Mouse (Mus musculus): ENCODE results near the gene Rbm24. TPM values are rescaled to one million over a fixed set of nuclear protein-coding genes. Genes with fewer than 3 reads are reported as not detected.
A peak's percentile ranks its signal among the peaks of the same experiment; 100 is the strongest.

Rbm24 gene
- total RNA-seq (2021) = 10 to 100 TPM; 25.0 to 33.0 TPM
- long read RNA-seq, experiment 1, transcript Rbm24-201 (4 exons, 3,086 nt) = major isoform, 29 of 37 reads
- long read RNA-seq, experiment 1, partial matches to known transcripts = 0 of 37 reads
- long read RNA-seq, experiment 1, other reads (novel, unspliced or antisense) = 6 of 37 reads
- long read RNA-seq, experiment 2, transcript Rbm24-201 (4 exons, 3,086 nt) = major isoform, 16 of 25 reads
- long read RNA-seq, experiment 2, partial matches to known transcripts = 0 of 25 reads
- long read RNA-seq, experiment 2, other reads (novel, unspliced or antisense) = 7 of 25 reads

DNA sequence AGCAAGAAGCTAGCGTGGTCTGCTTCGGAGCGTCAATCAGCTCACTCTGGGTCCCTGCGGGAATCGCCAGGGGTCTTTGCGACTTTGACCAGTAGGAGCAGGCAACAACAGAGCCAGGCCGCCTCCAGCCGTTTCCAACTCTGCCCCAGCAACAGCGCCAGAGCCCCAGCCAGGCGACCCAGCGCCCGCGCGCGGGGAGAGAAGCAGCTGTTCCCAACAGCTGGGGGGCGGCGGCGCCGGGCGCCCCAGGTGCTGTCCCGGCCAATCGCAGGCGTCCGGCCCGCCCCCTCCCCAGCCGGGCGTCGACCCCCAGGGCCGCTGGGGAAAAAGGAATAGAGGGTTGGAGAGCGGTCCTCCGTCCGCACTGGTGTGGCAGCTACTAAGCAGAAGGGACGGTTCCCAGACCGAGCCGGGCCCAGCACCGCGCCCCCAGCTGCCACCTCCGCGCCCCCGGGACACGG lies at the start of gene Rbm24:
Gene Rbm24 (plus strand): TSS at position 294 of the 461 bp plus-strand sequence.
- peak; percentile 36 to 58 for DNase-seq (ENCODE audit: low spot score in 2 of 2)

DNA sequence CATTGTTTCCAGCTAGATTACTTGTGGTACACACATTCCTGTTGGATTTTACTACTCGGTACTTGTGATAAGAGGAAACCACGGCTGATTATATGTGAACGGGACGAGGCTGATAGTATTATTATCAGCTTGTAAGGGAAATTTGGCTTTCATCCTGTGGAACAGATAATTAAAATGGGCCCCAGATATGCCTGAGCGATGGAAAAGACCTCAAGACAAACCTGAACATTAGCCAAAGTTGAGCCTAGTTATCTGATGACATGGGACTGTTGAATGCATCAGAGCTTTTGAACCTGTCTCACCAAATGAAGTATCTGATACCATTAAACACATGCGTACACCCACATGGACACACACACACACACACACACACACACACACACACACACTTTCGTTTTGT lies 45.4 kb upstream of the Rbm24 start:
- DNase-seq (ENCODE audit: low spot score in 2 of 2) = no peak

DNA sequence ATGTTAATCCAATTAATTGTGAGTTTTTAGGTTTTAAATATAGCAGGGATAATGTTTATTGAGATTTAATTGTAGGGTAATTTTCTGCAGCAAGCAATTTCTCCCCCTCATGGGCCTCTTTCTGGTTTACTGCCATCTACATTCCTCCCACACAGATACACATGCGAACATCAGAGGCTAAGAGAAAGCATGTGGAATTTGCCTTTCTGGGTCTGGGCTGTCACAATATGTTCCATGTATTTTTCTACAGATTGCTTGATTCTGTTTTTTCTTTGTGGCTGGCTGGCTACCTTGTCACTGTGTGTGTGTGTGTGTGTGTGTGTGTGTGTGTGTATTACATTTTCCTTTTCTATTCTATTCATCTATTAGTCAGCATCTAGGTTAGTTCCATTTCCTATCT lies 42.9 kb upstream of the Rbm24 start:
- DNase-seq (ENCODE audit: low spot score in 2 of 2) = no peak

DNA sequence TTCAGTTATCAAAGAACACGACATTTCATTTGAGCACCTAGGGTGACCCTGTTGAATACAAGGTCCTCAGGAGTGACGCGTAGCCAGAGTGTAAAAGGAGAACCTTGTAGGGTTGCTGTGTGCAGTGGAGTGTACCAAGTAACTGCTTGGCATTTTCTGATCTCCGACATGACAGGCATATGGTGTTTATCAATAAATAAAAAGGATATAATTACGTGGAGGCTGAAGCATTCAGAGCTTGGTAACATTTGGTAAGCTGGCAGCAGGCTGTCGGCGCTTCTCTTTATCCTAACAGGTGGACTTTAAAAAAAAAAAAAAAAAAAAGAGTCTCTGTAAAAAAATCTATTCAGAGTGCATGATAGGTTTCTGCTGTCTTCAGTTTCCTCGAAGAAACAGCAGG lies 30.8 kb upstream of the Rbm24 start:
- no peak for DNase-seq (ENCODE audit: low spot score in 2 of 2)

DNA sequence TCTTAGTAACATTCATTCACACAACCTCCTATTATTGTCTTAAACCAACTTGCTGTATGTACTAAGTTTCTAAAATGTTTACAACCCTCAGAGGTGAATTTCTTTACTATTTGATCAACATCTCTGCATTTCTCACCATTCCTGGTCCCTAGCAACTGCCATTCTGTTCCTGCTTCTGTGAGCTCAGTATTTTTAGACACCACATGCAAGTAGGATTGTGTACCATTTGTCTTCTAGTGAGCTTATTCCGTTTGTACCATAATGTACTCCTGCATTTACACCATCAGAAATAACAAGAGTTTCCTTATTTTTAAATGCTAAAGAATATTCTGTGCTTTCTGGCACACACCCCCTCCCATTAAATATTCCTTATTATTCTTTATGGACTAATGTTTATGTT lies 26.6 kb upstream of the Rbm24 start:
- DNase-seq (ENCODE audit: low spot score in 2 of 2) = no peak

DNA sequence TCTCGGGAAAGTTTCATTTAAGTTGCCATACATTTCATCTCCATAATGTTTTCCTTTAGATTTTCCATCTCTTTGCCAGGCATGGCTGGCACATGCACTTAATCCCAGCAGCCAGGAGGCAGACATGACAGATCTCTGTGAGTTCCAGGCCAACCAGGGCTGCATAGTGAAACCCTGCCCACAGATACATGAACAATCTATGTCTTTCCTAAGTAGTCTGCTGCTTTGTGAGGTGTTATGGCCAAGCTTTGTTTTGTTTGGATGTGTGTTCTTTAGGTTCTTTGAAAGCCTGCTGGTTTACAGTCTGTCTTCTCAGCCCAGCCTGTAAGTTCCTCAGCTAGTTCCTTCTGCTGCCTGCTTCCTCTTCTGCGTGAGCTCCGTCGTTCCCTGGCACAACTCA lies 25.3 kb upstream of the Rbm24 start:
- DNase-seq (ENCODE audit: low spot score in 2 of 2) = no peak

DNA sequence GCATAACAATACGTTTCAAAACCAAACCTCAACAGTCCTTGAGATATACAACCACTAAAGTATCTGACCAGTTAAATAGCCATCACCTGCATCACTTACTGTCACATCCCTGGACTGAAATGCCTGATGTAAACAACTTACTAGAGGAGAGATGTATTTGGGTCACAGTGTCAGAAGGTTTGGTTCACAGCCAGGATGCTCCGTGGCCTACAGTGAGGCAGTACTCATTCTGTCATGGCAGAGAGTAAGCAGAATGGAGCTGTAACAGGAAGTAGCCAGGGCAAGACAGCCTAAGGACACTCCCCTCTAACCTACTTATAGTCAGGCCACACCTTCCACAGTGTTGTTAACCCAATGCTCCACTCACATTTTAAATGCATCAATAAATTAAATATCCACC lies 24.3 kb upstream of the Rbm24 start:
- DNase-seq (ENCODE audit: low spot score in 2 of 2) = no peak

DNA sequence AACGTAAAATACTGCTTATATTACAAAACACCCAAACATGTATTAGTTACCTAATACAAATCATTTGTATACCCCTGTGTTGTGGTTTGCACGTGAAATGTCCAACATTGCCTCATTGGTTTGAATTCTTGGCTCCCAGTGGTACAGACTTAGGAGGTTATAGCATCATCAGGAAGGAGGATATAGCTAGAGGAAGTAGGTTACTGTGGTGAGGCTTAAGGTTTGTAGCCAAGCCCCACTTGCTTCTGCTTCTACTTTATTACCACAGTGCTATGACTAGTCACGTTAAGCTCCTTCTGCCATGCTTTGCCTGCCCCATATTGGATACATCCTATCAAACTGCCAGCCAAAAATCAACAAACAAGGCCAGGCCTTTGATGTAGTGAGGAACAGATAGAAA lies 21.0 kb upstream of the Rbm24 start:
- DNase-seq (ENCODE audit: low spot score in 2 of 2) = no peak

DNA sequence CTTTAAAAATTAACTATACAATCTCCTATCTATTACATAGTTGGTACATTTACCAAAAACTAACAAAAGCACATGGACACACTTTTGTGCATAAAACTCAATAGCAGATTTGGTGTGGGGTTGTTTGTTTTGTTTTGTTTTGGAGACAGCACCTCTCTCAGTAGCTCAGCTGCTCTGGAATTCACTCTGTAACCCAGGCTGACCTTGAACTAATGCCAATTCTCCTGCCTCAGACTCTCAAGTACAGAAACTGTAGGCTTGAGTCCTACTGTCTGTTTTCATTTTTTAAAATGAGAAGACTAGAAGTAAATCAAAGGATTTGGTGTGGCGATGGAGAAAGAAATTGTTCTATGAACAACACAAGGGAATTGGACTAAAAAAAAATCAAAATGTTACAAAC lies 11.1 kb upstream of the Rbm24 start:
- no peak for DNase-seq (ENCODE audit: low spot score in 2 of 2)

DNA sequence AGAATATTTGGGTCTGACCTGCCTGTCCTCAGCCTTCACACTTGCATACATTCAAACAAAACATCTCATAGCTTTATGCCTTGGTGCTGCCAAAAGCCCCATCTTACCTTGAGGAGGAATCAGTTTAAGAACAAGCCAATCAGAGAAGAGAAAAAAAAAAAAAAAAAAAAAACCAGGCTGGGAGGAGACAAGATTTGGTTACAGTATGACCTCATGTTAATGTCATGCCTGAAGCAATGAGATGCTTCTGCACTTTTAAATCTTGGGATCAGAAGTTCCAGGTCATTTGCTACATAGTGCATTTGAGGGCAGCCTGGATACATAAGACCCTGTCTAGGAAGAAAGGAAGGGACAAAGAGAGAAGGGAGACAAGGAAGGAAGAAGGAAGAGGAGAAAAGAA lies 6.0 kb upstream of the Rbm24 start:
- DNase-seq (ENCODE audit: low spot score in 2 of 2) = no peak

DNA sequence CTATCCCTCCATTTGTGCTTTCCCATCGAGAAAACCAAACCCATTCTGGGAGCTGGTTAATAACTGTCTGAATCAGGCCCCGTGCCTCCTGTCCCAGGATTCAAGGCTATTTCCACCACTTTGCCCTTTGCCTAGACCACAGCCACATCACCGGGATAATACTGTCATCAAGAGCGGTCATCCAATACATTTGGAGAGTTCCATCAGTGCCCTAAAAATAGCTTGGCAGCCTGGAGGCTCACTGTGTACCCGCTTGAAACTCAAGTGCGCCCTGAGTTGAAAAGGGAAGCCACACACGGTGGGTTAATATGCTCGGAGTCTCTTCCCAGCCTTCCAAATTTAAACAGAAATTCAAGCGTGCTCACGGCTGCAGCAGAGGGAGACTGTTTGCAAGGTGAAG lies 4.6 kb upstream of the Rbm24 start:
- DNase-seq (ENCODE audit: low spot score in 2 of 2) = no peak

DNA sequence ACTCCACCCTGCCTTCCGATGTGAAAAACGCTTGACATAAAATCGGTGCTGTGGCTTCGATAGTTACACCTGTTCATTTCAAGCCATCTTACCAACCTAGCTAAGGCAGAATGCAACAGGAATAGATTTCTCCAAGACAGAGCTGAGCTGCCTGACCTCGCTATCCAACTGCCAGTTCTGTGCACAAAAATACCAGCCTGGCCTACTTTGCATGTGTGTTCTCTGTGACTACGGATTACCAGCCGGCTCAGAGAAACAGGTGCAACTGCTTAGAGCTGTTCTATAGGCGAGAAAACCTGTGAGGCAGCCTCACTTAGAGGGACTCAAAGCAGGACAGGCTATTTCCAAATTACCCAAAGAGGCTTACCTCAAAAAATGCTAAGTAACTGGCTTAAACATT lies 4.2 kb upstream of the Rbm24 start:
- no peak for DNase-seq (ENCODE audit: low spot score in 2 of 2)

DNA sequence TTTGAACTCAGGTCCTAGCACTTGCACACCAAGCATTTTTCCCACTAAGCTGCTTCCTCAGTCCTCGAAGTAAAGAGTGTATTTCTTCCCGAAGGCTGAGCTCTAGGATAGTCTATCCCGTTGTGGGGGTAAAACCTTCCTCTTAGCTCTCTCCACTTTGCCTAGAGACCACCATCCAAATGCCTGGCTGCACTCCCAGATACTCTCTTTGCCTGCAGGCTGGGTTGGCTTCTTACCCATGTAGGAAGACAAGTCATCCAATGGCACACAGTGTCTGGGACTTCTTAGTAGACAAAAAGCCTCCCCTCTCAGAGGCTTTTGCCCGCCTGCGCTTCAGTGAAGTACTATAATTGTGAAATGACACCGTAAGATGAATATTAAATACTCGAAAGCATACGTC lies 2.2 kb upstream of the Rbm24 start:
- no peak for DNase-seq (ENCODE audit: low spot score in 2 of 2)

DNA sequence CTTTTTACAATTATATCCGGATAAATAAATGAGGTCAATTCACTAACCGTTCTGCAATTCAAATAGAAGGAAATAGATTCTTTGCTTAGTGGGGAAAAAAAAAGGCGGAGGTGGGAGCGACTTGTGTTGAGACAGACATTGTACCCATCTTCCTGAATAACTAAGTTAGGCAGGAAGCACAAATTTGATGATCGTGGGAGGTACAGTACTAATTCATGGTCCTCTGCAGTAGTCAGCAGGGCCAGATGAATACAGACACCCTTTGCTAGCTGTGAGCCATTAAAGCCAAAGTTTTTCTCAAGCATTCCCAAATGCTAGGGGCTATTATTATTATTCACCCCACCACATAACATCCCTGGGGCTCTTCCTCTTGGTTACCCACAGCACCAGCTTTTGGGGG lies 640 bp upstream of the Rbm24 start:
- no peak for DNase-seq (ENCODE audit: low spot score in 2 of 2)

DNA sequence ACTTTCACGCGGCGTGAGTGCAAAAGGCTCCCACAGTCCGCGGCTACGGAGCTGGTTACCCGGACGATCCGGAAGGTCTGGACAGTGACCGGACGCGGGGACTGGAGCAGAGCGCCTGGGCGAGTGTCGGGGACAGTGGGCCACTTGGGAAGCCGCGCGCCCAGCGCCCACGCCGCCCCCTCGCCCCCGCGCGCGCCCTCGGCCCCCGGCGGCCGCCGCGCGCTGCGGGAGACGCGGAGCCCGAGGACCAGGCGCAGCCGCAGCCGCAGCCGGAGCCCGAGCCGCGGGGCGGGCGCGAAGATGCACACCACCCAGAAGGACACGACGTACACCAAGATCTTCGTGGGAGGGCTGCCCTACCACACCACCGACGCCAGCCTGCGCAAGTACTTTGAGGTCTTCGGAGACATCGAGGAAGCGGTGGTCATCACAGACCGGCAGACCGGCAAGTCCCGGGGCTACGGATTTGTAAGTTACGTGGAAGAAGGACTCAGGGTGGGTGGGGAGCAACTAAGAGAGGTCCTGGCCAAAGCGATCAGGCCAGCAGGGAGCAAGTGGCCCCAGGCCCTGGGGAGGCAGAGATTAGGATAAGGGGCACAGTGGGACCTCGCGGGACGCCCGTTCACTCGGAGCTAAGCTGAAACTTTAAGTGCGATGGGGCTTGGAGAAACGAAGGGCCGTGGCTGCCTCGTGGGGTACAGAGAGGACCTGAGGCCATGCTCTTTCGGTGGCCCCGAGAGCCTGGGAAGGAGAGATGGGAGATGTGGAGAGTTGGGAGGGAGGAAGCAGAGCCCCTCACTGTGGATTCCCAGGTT lies 704 bp downstream of the Rbm24 start:
- DNase-seq (ENCODE audit: low spot score in 2 of 2) = peak; percentile 47 to 62

DNA sequence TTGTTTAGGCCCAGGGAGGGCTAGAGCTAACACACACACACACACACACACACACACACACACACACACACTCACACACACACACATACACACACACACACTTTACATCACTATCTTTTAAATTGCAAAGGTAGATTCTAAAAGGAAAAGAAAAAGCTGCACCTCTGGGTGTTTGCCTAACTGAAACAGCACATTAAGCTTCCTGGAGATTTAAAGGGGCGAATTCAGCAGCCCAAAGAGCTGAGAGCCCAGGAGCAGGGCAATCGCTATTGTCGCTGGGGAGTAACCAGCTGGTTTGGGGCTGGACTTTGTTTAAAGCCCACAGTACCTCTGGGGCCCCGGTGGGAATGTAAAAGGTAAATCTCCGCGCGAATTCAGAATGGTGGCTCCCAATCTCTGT lies 1.4 kb downstream of the Rbm24 start:
- DNase-seq (ENCODE audit: low spot score in 2 of 2) = no peak

DNA sequence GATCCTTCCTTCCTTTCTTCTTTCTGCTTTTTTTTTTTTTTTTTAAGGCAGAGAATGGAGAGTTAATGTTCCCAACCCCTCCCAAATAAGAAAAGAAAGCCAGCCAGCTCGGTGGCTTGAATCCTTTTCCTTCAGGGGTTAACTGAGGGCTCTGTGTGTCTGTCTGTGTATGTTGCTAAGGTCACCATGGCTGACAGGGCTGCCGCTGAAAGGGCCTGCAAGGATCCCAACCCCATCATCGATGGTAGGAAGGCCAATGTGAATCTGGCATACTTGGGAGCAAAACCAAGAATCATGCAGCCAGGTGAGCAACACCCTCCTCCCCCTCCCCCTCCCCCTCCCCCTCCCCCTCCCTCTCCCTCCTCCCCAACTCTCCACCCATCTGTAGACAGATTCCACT lies 1.9 kb downstream of the Rbm24 start:
- DNase-seq (ENCODE audit: low spot score in 2 of 2) = no peak

DNA sequence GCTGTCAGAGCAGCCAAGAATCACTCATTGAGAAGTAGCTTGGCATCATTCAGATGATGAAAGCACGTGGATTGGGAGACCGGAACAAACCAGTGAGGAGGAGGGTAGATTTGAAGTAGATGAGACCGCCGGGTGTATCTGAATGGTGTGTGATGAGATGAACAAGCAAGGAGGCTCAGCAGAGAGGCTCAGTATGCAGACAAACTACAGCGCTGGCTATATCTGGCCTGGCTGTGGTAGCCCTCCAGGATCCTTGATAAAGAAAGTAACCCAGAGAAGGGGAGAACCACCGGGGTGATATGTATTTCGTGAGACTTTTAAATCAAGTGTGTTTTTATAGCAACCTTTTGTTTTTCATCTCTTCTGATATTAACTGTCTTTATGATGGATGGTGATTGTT lies 5.6 kb downstream of the Rbm24 start:
- no peak for DNase-seq (ENCODE audit: low spot score in 2 of 2)

DNA sequence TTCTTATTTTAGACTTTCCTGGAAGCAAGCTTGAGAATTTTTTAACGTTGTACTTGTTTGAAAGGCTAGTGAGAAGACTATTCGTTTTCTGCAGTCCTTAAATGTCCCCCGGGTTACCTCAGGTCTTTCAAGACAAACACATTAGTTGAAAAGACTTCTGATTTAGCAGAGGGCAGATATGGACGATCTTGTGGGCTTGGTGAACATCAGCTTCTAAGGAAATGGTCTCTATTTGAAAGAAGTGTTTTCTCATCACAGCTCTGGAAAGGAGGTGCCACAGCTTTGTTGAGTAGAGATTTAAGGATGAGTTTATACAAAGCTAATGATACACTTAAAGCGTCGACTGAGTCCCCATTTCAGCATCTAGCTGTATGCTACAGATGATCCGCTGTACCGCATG lies 6.1 kb downstream of the Rbm24 start:
- DNase-seq (ENCODE audit: low spot score in 2 of 2) = no peak

DNA sequence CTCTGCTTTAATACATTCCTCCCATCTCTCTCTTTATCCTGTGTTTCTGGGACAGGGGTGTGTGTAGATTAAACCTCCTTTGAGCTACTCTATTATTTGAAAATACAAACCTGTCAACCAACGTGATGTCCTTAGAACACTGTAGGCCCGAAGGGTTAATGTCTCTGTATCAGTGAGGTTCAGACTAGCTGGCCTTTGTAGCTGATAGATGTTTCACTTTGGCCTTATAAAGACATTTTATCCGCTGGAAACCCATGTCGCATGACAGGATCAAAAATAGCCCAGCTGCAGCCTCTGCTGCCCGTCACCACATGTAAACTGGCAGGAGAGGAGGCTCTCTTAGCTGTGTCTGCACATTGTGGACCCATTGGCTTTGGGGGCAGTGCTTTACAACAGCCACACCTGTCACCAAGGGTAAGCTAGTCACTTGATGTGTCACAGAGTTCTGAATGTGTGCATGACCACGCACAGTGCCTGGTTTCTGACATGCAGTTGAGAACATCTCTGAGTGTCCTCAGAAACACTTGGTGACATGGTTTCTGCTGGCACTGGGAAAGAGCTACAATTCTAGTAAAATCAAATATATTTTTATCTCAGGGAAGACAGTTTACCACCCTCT lies 8.5 kb downstream of the Rbm24 start:
- DNase-seq (ENCODE audit: low spot score in 2 of 2) = no peak

DNA sequence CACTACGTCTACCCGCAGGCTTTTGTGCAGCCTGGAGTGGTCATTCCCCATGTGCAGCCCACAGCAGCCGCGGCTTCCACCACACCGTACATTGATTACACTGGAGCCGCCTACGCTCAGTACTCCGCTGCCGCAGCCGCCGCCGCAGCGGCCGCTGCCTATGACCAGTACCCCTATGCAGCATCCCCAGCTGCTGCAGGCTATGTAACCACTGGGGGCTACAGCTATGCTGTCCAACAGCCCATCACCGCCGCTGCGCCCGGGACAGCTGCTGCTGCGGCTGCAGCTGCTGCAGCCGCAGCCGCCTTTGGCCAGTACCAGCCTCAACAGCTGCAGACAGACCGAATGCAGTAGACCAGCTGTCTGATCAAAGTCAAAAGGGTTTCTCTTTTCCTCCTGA lies 10.7 kb downstream of the Rbm24 start:
- DNase-seq (ENCODE audit: low spot score in 2 of 2) = no peak

DNA sequence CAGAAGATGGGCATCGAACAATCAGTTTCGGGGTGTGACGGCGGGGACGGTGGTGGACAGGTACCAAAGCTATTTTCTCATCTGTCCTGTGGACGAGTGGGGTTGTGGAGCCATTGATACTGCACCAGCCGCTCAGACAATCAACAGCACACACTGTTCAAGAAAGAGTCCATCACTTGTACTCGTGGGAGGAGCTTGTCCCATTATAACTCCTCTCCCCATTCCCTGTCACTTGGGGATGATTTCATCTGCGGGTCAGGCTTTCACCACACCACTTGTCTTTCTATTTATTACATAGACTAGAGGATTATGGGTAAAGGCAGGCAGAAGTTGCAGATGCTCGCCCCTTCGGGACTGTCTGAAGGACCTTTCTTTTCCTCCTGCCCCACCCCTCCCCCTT lies 11.6 kb downstream of the Rbm24 start:
- DNase-seq (ENCODE audit: low spot score in 2 of 2) = no peak

All from left cerebral cortex, adult 18-20 months (tissue).